Mouse (Mus musculus) myocyte (in vitro differentiated cells): Measurements from ENCODE around the gene Slc35c2. TPM values are rescaled to one million over a fixed set of nuclear protein-coding genes. Genes with fewer than 3 reads are reported as not detected.

Experiments
- H3K27me3 ChIP-seq: one replicate; pipeline ENCODE4 v1.6.1; 2011; ENCODE audit not compliant: control insufficient read depth, insufficient read depth, insufficient read length
- H3K36me3 ChIP-seq: one replicate; pipeline ENCODE4 v1.6.1; 2011; ENCODE audit not compliant: control insufficient read depth, insufficient read depth
- H3K4me2 ChIP-seq: one replicate; pipeline ENCODE4 v1.6.1; 2011; ENCODE audit warnings: low read depth, control low read depth
- H3K4me3 ChIP-seq: one replicate; pipeline ENCODE4 v1.5.1; 2011; ENCODE audit warnings: mild to moderate bottlenecking, control low read depth, moderate library complexity
- H3K79me2 ChIP-seq: one replicate; pipeline ENCODE4 v1.6.1; 2011; ENCODE audit not compliant: control insufficient read depth, insufficient read depth
- H3ac ChIP-seq: one replicate; pipeline ENCODE4 v1.6.1; 2011; ENCODE audit not compliant: control insufficient read depth, insufficient read length
- CEBPB ChIP-seq: IDR thresholded peaks from 2 replicates; pipeline ENCODE4 v1.6.1; 2011; ENCODE audit warnings: mild to moderate bottlenecking, moderate library complexity; ENCODE audit not compliant: poor library complexity, insufficient read depth, severe bottlenecking
- E2F4 ChIP-seq: IDR thresholded peaks from one replicate; pipeline ENCODE4 v1.6.1; 2011; ENCODE audit warnings: mild to moderate bottlenecking, control low read depth, moderate library complexity; ENCODE audit not compliant: insufficient read depth
- MAX ChIP-seq: IDR thresholded peaks from one replicate; pipeline ENCODE4 v1.6.1; 2011; ENCODE audit warnings: low read depth, mild to moderate bottlenecking, control low read depth
- MYOD1 ChIP-seq, 3 experiments: IDR thresholded peaks; one replicate each; pipeline ENCODE4 v1.6.1; 2011; ENCODE audit warnings: control low read depth in 2 of 3, low read depth in 2 of 3, mild to moderate bottlenecking in 2 of 3, moderate library complexity in 1 of 3; ENCODE audit not compliant: insufficient read length in 2 of 3, control insufficient read depth in 1 of 3
- MYOG ChIP-seq, 3 experiments: IDR thresholded peaks; one replicate each; pipeline ENCODE4 v1.6.1; 2011; ENCODE audit warnings: control low read depth in 2 of 3, low read depth in 2 of 3, mild to moderate bottlenecking in 2 of 3; ENCODE audit not compliant: insufficient read length in 2 of 3, control insufficient read depth in 1 of 3, insufficient read depth in 1 of 3
- POLR2A ChIP-seq: IDR thresholded peaks from one replicate; pipeline ENCODE4 v1.6.1; 2011; ENCODE audit warnings: low read depth, mild to moderate bottlenecking, control low read depth, moderate library complexity; ENCODE audit not compliant: insufficient read length
- POLR2AphosphoS2 ChIP-seq: IDR thresholded peaks from one replicate; pipeline ENCODE4 v1.6.1; 2011; ENCODE audit warnings: low read depth, control low read depth; ENCODE audit not compliant: insufficient read length
- REST ChIP-seq: IDR thresholded peaks from one replicate; pipeline ENCODE4 v1.6.1; 2011; ENCODE audit warnings: mild to moderate bottlenecking, control low read depth, moderate library complexity; ENCODE audit not compliant: insufficient read depth, insufficient read length
- SRF ChIP-seq: IDR thresholded peaks from one replicate; pipeline ENCODE4 v1.6.1; 2011; ENCODE audit warnings: low read depth; ENCODE audit not compliant: control insufficient read depth, insufficient read length
- TCF12 ChIP-seq: IDR thresholded peaks from one replicate; pipeline ENCODE4 v1.6.1; 2011; ENCODE audit warnings: mild to moderate bottlenecking, control low read depth; ENCODE audit not compliant: poor library complexity, insufficient read depth, severe bottlenecking
- TCF3 ChIP-seq: IDR thresholded peaks from one replicate; pipeline ENCODE4 v1.6.1; 2011; ENCODE audit warnings: low read depth, control low read depth; ENCODE audit not compliant: insufficient read length
- USF1 ChIP-seq: IDR thresholded peaks from one replicate; pipeline ENCODE4 v1.6.1; 2011; ENCODE audit warnings: low read depth, mild to moderate bottlenecking, control low read depth, moderate library complexity
- polyA plus RNA-seq: library from polyadenylated mRNA; unstranded; fragments of >200 nt; fragmentation: generic; extraction: Trizol; gene quantifications from one replicate; pipeline ENCODE4 v1.2.1, GENCODE M21; 2012; ENCODE audit warnings: missing spikeins

Gene Slc35c2
- polyA plus RNA-seq, 1 experiment, result 50.3 TPM

DNA sequence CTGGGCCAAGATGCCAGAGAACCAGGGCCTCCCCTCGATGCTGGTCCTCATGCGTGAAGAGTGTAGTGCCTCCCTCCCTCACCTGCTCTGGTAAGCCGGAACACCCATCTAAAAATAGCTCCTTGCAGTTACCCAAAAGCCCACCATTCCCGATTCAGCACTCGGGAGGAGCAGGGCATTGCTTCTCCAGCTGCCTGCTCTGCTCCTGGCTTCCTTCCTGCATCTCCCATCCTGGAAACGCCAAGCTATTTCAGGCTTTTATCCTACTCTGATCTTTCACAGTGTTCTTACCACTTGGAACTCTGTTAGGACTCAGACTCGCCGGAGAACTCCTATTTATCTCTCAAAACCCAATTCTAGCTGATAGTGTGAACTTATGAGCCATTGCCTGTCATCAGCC lies 47.3 kb downstream of the Slc35c2 start:
- no peaks in the 10 kb centered on the region for H3K36me3 ChIP-seq
- H3K4me3 ChIP-seq, result no peak overlapping the region

DNA sequence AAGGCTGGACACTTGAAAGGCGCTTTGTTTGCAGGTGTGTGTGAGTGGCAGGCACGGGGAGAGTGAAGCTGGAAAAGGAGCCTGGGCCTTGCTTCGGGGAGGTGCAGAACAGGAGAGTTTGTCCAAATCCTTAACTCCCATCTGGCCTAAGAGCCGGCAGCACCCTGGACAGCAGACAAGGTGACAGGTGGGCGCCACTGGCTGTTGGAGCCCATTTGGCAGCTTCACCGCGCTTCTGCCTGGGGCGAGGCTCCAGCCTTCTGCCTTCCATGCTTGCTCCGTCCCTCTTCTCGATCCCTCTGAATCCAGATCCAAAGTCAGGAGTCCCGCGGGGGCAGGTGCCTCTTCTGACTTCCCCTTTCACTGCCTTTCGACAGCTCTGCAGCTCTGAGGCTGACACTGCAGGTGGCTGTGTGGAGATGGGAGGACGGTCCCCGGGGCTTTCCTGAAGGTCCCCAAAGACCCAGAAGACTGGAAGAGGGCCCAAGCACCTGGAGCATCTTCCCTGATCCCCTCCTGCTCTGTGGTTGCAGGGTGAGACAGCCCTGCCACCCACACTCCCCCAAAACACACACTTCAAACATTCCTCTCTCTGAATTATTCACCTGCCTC lies 48.0 kb downstream of the Slc35c2 start:
- Histone ChIP-seq H3K4me2 (no peak overlapping the region), H3K79me2 (no peaks in the 10 kb centered on the region), H3K27me3 (peaks cover 88% of the 10 kb centered on the region), H3K36me3 (no peaks in the 10 kb centered on the region), H3ac (no peak overlapping the region), H3K4me3 (no peak overlapping the region)
- TF ChIP-seq USF1 (no peak), POLR2AphosphoS2 (no peak), POLR2A (no peak), MYOD1 (IDR thresholded peaks at IDR 0.05; ENCODE audit: control insufficient read depth in 1 of 3, insufficient read length in 2 of 3, low read depth in 2 of 3) (peak in 1 of 3 experiments; percentile 56), CEBPB (no peak), MYOG (IDR thresholded peaks at IDR 0.05; ENCODE audit: control insufficient read depth in 1 of 3, insufficient read depth in 1 of 3, insufficient read length in 2 of 3, low read depth in 2 of 3) (peak in 1 of 3 experiments; percentile 61), TCF3 (no peak), MAX (no peak), REST (peak; percentile 73), SRF (no peak), E2F4 (no peak), TCF12 (no peak)

More for the DNA sequence above, 47.3 kb downstream of the Slc35c2 start:
- H3ac ChIP-seq, result no peak overlapping the region
- H3K79me2 ChIP-seq, result no peaks in the 10 kb centered on the region
- no peak overlapping the region for H3K4me2 ChIP-seq
- peaks cover 88% of the 10 kb centered on the region for H3K27me3 ChIP-seq
- no peak for TF ChIP-seq MYOD1 (IDR thresholded peaks at IDR 0.05; ENCODE audit: control insufficient read depth in 1 of 3, insufficient read length in 2 of 3, low read depth in 2 of 3)
- TF ChIP-seq USF1, result no peak
- no peak for TF ChIP-seq E2F4
- no peak for TF ChIP-seq MYOG (IDR thresholded peaks at IDR 0.05; ENCODE audit: control insufficient read depth in 1 of 3, insufficient read depth in 1 of 3, insufficient read length in 2 of 3, low read depth in 2 of 3)
- no peak for TF ChIP-seq CEBPB
- no peak for TF ChIP-seq TCF12
- TF ChIP-seq REST, result no peak
- no peak for TF ChIP-seq SRF
- no peak for TF ChIP-seq POLR2A
- TF ChIP-seq MAX, result no peak
- TF ChIP-seq POLR2AphosphoS2, result no peak
- no peak for TF ChIP-seq TCF3

DNA sequence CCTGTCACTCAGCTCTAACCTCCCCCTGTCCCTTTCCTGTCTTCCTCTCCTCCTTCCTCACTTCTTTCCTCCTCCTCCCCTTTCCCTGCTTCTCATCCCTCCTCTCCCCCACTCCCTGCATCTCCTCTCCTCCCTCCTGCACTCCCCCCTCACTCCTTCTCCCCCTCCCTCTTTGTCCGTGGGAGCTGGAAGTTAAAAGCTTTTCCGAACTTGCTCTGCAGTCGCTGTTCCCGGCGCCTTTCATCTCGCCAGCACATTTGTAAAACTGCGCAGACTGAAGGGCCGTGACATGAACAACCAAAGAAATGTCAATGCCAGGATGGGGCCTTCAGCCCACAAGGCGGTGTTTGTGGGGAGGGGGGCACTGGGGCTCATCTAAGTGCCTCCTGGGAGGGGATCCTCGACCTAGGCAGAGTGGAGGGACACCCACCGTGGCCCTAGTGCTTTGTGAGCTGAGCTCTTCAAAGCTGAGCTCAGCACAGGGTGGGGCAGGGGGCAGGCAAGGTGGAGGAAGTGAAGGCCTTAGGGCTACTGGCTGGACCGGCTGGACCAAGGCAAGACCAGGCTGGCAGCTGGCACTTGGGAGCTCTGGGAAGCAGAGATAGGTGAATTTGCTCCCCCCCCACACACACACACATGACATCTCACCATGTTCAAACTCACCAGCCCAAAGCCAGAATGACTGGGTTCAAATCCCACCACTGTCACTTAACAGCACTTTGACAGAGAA lies 49.1 kb downstream of the Slc35c2 start:
- Histone ChIP-seq H3ac (no peak overlapping the region), H3K27me3 (peaks cover 88% of the 10 kb centered on the region), H3K4me3 (no peak overlapping the region), H3K4me2 (no peak overlapping the region), H3K36me3 (no peaks in the 10 kb centered on the region), H3K79me2 (no peaks in the 10 kb centered on the region)
- TF ChIP-seq SRF, result no peak
- no peak for TF ChIP-seq POLR2AphosphoS2
- no peak for TF ChIP-seq MYOD1 (IDR thresholded peaks at IDR 0.05; ENCODE audit: control insufficient read depth in 1 of 3, insufficient read length in 2 of 3, low read depth in 2 of 3)
- TF ChIP-seq E2F4, result no peak
- no peak for TF ChIP-seq CEBPB
- TF ChIP-seq TCF3, result no peak
- TF ChIP-seq MYOG (IDR thresholded peaks at IDR 0.05; ENCODE audit: control insufficient read depth in 1 of 3, insufficient read depth in 1 of 3, insufficient read length in 2 of 3, low read depth in 2 of 3), result no peak
- no peak for TF ChIP-seq TCF12
- no peak for TF ChIP-seq POLR2A
- no peak for TF ChIP-seq USF1
- no peak for TF ChIP-seq MAX
- no peak for TF ChIP-seq REST

DNA sequence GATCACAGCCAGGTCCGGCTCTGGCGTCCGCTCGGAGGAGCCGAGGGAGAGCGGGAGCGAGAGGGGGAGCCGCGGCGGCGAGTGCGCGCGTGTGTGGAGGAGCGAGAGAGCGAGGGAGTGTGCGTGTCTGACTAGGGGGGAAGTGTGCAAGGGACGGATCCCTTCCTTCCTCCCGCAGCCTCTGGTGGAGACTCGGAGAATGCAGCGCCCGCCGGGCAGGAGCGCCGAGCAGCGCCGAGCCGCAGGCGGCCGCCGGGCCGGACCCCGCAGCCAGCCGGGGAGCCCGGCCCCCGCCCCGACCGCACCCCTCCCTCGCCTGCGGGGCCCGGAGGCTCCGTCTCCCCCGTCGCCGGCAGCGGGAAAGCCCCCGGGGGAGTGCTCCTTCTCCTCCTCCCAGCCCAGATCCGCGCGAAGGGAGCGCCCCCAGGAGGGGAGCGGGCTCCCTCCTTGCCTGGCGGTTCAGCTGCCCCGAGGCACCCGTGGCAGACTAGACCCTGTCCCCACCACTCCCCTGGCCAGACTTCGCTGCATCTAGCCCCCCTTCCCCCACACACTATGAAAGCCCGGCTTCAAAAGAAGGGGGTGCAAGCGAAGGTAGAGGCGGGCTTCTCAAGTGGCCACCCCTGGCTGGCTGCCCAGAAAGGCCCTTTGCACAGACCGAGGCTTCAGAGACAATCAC lies 52.9 kb downstream of the Slc35c2 start, which contains the start of gene Cdh22:
Cdh22 (minus strand) TSS at position 241 of the 679 bp plus-strand sequence.
- Histone ChIP-seq H3K4me2 (no peak within 1 kb of the TSS), H3ac (no peak within 1 kb of the TSS), H3K79me2 (no peaks in the 10 kb centered on the region), H3K4me3 (no peak within 1 kb of the TSS), H3K27me3 (peaks cover 90% of the 10 kb centered on the region), H3K36me3 (no peaks in the 10 kb centered on the region)
- no peak for TF ChIP-seq E2F4
- no peak for TF ChIP-seq MAX
- TF ChIP-seq MYOG (IDR thresholded peaks at IDR 0.05; ENCODE audit: control insufficient read depth in 1 of 3, insufficient read depth in 1 of 3, insufficient read length in 2 of 3, low read depth in 2 of 3), result no peak
- no peak for TF ChIP-seq TCF3
- no peak for TF ChIP-seq USF1
- no peak for TF ChIP-seq SRF
- no peak for TF ChIP-seq MYOD1 (IDR thresholded peaks at IDR 0.05; ENCODE audit: control insufficient read depth in 1 of 3, insufficient read length in 2 of 3, low read depth in 2 of 3)
- no peak for TF ChIP-seq REST
- TF ChIP-seq POLR2AphosphoS2, result no peak
- no peak for TF ChIP-seq POLR2A
- TF ChIP-seq TCF12, result no peak
- TF ChIP-seq CEBPB, result no peak
